13 mouse cellular contexts compared by ENCODE assay signal in genomic region chr4:105203303-105203761, GRCm38 (mm10). TPM values are rescaled to one million over a fixed set of nuclear protein-coding genes. Genes with fewer than 3 reads are reported as not detected.
A peak's percentile ranks its signal among the peaks of the same experiment; 100 is the strongest.
DNase-seq lines count a peak whose midpoint lies in the region; ATAC-seq and TF ChIP-seq lines count a peak whose summit lies in the region.
"Had no signal": no experiment of that assay in that cellular context is flagged by ENCODE, and none has a peak within 500 bp of the region (broad histone marks: within the 10 kb centered on the region; RNA-seq: fewer than 3 reads in every experiment).

No protein-coding gene starts in this region.

- no peak overlapping the region for H3K9ac ChIP-seq in kidney, embryonic 15.5 days
- no peak overlapping the region for H3K9ac ChIP-seq in midbrain, postnatal 0 days (replicated peaks; ENCODE audit: low read length, poor library complexity, severe bottlenecking)
- H3K9ac ChIP-seq in stomach, embryonic 16.5 days (ENCODE audit: low read length): no peak overlapping the region
- H3K9ac ChIP-seq: liver, embryonic 15.5 days had no signal

- H3K36me3 ChIP-seq in kidney, embryonic 15.5 days: peaks cover 20% of the 10 kb centered on the region
- H3K36me3 ChIP-seq in midbrain, postnatal 0 days (ENCODE audit: insufficient read depth, low read length): no peaks in the 10 kb centered on the region
- peaks cover 27% of the 10 kb centered on the region for H3K36me3 ChIP-seq in midbrain, embryonic 10.5 days
- peaks cover 3% of the 10 kb centered on the region; the same call in 1 of the 2 replicates for H3K36me3 ChIP-seq in stomach, embryonic 16.5 days (ENCODE audit: control insufficient read depth, insufficient read depth, low read length)
- H3K36me3 ChIP-seq: liver, embryonic 15.5 days had no signal

- peak; percentile 76 to 86 for DNase-seq in cerebellum, postnatal 14 days
- DNase-seq in kidney, adult 11 months: peak; percentile 38
- DNase-seq in midbrain, postnatal 0 days (ENCODE audit: low spot score): peak; percentile 57
- DNase-seq in midbrain, embryonic 10.5 days (ENCODE audit: low spot score): no peak
- DNase-seq in heart, postnatal 14 days: no peak
- DNase-seq: adrenal gland, adult 8-10 months; heart, adult 18-20 months; kidney, adult 18-20 months had no signal

- H3K4me1 ChIP-seq in kidney, embryonic 15.5 days: peaks cover 70% of the 10 kb centered on the region
- no peaks in the 10 kb centered on the region for H3K4me1 ChIP-seq in midbrain, postnatal 0 days (ENCODE audit: insufficient read depth, low read length)
- H3K4me1 ChIP-seq in midbrain, embryonic 10.5 days: peaks cover 63% of the 10 kb centered on the region
- H3K4me1 ChIP-seq in stomach, embryonic 16.5 days (ENCODE audit: control insufficient read depth, insufficient read depth, low read length): peaks cover 61% of the 10 kb centered on the region

- H3K4me3 ChIP-seq in kidney, embryonic 15.5 days (replicated peaks): no peak overlapping the region
- no peak overlapping the region for H3K4me3 ChIP-seq in midbrain, postnatal 0 days (ENCODE audit: low read depth, low read length)
- no peak overlapping the region for H3K4me3 ChIP-seq in midbrain, embryonic 10.5 days
- no peak overlapping the region for H3K4me3 ChIP-seq in stomach, embryonic 16.5 days (replicated peaks; ENCODE audit: low read length)
- H3K4me3 ChIP-seq: liver, embryonic 15.5 days; megakaryocyte, embryonic 14.5 days had no signal

- TF ChIP-seq CTCF in midbrain, postnatal 0 days (IDR thresholded peaks at IDR 0.05): no peak

- H3K4me2 ChIP-seq in kidney, embryonic 15.5 days: no peak overlapping the region
- H3K4me2 ChIP-seq in midbrain, postnatal 0 days (ENCODE audit: low read depth, low read length, poor library complexity, severe bottlenecking): no peak overlapping the region
- H3K4me2 ChIP-seq in stomach, embryonic 16.5 days (ENCODE audit: low read depth, low read length): no peak overlapping the region
- H3K4me2 ChIP-seq: liver, embryonic 15.5 days had no signal

- H3K9me3 ChIP-seq in kidney, embryonic 15.5 days (replicated peaks): no peaks in the 10 kb centered on the region
- H3K9me3 ChIP-seq in midbrain, postnatal 0 days (ENCODE audit: low read length): no peaks in the 10 kb centered on the region
- no peaks in the 10 kb centered on the region for H3K9me3 ChIP-seq in midbrain, embryonic 10.5 days (replicated peaks)
- no peaks in the 10 kb centered on the region for H3K9me3 ChIP-seq in stomach, embryonic 16.5 days (replicated peaks; ENCODE audit: control insufficient read depth, low read length)
- H3K9me3 ChIP-seq: liver, embryonic 15.5 days; megakaryocyte, embryonic 14.5 days had no signal

- intact Hi-C loops in heart, postnatal 14 days (cut with DNase I): loop anchor here (5.0 kb wide), 1 partner anchor 41 kb away; no protein-coding TSS in a partner anchor

- H3K27ac ChIP-seq in kidney, embryonic 15.5 days: no peak overlapping the region
- H3K27ac ChIP-seq in midbrain, postnatal 0 days (ENCODE audit: low read depth, low read length): no peak overlapping the region
- no peak overlapping the region for H3K27ac ChIP-seq in midbrain, embryonic 10.5 days (replicated peaks)
- peak overlapping the region; percentile 28; the same call in 1 of the 2 replicates for H3K27ac ChIP-seq in stomach, embryonic 16.5 days (ENCODE audit: low read length)
- H3K27ac ChIP-seq: liver, embryonic 15.5 days had no signal

- H3K27me3 ChIP-seq in kidney, embryonic 15.5 days: no peaks in the 10 kb centered on the region
- no peaks in the 10 kb centered on the region for H3K27me3 ChIP-seq in midbrain, postnatal 0 days (ENCODE audit: insufficient read depth, low read length)
- no peaks in the 10 kb centered on the region for H3K27me3 ChIP-seq in midbrain, embryonic 10.5 days (ENCODE audit: low read depth, poor library complexity, severe bottlenecking)
- no peaks in the 10 kb centered on the region for H3K27me3 ChIP-seq in stomach, embryonic 16.5 days (ENCODE audit: control insufficient read depth, insufficient read depth, low read length)
- H3K27me3 ChIP-seq: liver, embryonic 15.5 days had no signal

- WGBS in kidney, embryonic 15.5 days: 86% methylated on average over 2 of the region's 2 CpGs
- WGBS in midbrain, postnatal 0 days: 71% methylated on average over 2 of the region's 2 CpGs
- WGBS in midbrain, embryonic 10.5 days: 92% methylated on average over 2 of the region's 2 CpGs
- 78% methylated on average over 2 of the region's 2 CpGs for WGBS in stomach, embryonic 16.5 days

- ATAC-seq in cerebellum, adult (ENCODE audit: insufficient number of reproducible peaks, low FRiP score, low TSS enrichment): no peak
- no peak for ATAC-seq in kidney, embryonic 15.5 days (replicated peaks; ENCODE audit: low FRiP score)
- no peak for ATAC-seq in midbrain, postnatal 0 days (ENCODE audit: low FRiP score)
- no peak for ATAC-seq in stomach, embryonic 16.5 days (ENCODE audit: insufficient read depth, low FRiP score)

RNA-seq across cellular contexts. Expression of gene Plpp3, which starts 46.2 kb away (rescaled TPM):
- polyA plus RNA-seq in kidney, embryonic 15.5 days (2015; fragmentation: Nextera tagmentation; extraction: Ambion mirVana): 58.2 and 65.5 TPM in 2 replicates
- total RNA-seq in midbrain, postnatal 0 days (2014; rRNA removed): 121 and 148 TPM in 2 replicates
- polyA plus RNA-seq in midbrain, postnatal 0 days (2015; fragmentation: Nextera tagmentation; extraction: Ambion mirVana): 142 and 152 TPM in 2 replicates
- 44.5 and 55.6 TPM in 2 replicates for polyA plus RNA-seq in midbrain, embryonic 10.5 days (2016; fragmentation: Nextera tagmentation; extraction: Ambion mirVana)
- 65.3 and 69.9 TPM in 2 replicates for polyA plus RNA-seq in stomach, embryonic 16.5 days (2015; fragmentation: Nextera tagmentation; extraction: Ambion mirVana)
- 10 to 100 TPM; 78.5 to 81.2 TPM for total RNA-seq in heart, postnatal 14 days (2021)

Comparison
In these comparisons a context has a peak if more than half of its experiments do, and no peak if none do; other contexts are left out.
1. DNase-seq: peak in cerebellum, postnatal 14 days (2 of 2), kidney, adult 11 months (single experiment) and midbrain, postnatal 0 days (single experiment); none in midbrain, embryonic 10.5 days (single experiment) and heart, postnatal 14 days (0 of 2).